Mouse (Mus musculus): ENCODE measurements at regions not wholly inside any gene's neighbourhood (a gene's known extent, or its start where the extent isn't known, plus 50 kb on each side); places are given as distances from the start of the nearest gene placed in this dataset.

GRCm38 (mm10) chr2:21037607-21038006 lies 68.9 kb upstream of the Arhgap21 start:
- TF ChIP-seq CTCF (IDR thresholded peaks at IDR 0.05; ENCODE audit: low read depth, low read length) (no peak), POLR2A (IDR thresholded peaks at IDR 0.05; ENCODE audit: borderline replicate concordance, low read depth, low read length) (no peak)

All from bone marrow macrophage, adult 2 months (primary cell).